Mouse (Mus musculus): ENCODE data around the gene Slc35e1.

Slc35e1 gene

GRCm38 (mm10) chr8:72485456-72486199, 6.8 kb downstream of the Slc35e1 start:
- peak; percentile 70 to 72 for DNase-seq (ENCODE audit: low spot score in 2 of 2)

- peak; percentile 98 to 99 for DNase-seq (ENCODE audit: low spot score in 2 of 2)
Measured at GRCm38 (mm10) chr8:72474826-72475546, 17.4 kb downstream of the Slc35e1 start, which contains the start of gene Cherp. Cherp (minus strand) TSS chr8:72475226.

DNA sequence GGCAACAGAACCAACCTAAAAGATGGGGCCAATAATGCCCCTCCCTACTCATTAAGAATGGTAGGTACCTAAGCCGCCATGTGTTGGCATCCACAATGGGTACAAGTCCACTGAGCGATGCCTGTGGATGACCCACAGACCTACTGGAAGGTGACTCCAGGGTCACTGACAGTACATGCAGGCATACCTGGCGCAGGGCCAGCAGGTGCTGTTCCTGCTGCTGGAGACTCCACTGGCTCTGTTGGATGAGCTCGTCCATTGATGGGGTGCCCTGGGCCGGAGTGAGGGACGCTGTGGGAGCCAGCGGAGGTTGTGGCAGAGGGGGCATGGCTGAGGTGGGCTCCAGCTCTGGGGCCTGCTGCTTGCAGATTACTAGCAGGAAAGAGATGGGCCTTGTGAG, 21.7 kb downstream of the Slc35e1 start:
- no peak for DNase-seq (ENCODE audit: low spot score in 2 of 2)

GRCm38 (mm10) chr8:72469984-72470383, 22.4 kb downstream of the Slc35e1 start:
- DNase-seq (ENCODE audit: low spot score in 2 of 2), result no peak

DNA sequence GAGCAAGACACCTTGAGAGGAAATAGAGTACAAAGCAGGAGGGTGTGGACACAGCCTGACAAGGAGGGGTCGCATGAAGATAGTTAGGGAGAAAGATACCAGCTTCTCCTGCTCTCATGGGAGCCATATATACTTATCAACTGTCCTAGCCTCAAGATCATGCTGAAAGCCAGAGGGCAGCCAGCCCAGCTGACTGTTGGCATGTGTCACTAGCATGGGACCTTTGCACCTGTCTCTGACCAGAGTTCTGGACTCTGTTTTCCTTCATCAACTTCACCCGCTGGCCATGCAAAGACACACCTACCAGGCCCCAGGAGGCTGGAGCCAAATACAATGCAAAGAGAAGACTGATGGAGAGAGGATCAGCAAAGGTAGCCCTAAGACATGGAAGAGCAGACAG, 23.2 kb downstream of the Slc35e1 start:
- no peak for DNase-seq (ENCODE audit: low spot score in 2 of 2)

DNA sequence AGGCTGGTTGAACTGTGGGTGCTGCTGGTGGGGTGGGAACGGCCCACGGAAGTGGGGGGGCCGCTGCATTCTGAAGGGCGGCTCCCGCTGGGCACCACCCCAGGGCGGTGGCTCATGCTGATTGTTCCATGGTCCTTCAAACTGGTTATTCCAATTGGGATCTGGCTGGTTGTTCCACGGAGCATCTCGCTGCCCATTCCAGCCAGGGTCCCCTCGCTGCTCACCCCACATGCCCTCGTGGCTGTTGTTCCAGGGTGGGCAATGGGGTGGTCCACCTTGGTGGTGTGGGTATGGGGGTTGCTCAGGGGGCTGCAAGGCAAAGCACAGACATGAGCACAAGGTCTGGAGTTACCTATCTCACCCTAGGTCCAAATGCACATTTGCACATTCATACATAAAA, 28.2 kb downstream of the Slc35e1 start:
- DNase-seq (ENCODE audit: low spot score in 2 of 2), result no peak

DNA sequence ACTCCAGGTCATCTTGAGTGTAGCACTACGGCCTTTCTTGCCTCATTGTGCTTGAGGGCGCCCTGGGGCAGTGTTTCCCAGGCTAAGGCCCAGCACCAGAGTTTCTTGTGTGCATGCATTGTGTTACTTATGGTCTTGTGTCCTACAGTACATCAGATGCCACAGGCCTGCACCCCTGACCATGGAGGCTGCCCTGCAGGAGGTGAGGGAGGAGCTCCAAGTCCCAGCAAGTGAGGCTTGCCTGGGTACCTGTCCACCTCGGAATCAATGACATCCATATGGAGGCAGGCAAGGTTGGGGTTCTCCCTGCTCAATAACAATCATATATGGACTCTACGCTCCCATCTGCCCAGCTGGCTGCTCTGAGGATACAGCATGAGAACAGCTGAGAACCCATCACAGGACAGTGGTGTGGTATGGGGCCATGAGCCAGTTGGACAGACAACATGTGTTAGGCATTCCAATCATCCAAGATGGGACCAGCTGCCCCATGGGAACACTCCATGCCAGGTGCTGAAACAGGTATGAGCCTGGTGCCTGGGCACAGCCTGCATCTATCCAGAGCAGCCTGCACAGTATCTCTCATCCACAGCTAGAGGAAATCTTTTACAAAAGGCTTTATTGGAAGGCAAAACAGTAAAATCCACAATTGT, 32.4 kb downstream of the Slc35e1 start:
- DNase-seq (ENCODE audit: low spot score in 2 of 2), result no peak

DNA sequence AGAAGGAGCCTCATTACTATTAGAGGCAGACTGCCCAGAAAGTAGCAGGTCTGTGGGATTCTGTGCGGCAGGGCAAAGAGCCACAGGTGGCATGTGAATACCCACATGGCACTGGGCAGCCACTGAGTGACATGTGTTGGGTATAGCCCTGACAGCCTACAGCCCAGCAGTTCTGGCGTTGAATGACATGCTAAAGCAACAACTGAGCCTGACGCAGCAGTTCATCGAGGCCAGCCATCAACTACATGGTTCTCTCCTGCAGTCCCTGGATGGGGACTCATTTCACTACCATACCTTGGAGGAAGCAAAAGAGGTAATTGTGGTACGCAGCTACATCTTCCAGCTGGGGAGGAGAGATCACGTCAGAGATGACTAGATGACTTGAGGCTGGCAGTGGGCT, 34.0 kb downstream of the Slc35e1 start:
- DNase-seq (ENCODE audit: low spot score in 2 of 2), result no peak

DNA sequence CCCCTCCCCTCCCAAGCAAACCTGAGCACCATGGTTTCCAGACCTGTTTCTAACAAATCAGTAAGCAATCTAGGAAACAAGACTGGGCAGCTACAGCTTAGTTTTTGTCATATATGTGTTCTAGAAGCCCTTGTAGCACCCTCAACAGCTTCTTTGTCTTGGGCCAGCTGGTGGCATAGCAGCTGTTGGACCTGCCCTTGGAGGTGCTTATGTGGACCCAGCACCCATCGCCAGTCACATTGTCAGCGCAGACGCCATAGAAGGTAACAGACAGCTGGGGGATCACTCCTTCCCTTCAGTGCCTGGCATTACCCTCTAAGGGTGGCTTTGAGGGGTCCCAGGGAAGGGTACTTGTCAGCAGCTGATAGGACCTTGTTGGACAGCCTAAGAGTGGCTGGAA, 34.6 kb downstream of the Slc35e1 start:
- no peak for DNase-seq (ENCODE audit: low spot score in 2 of 2)

DNA sequence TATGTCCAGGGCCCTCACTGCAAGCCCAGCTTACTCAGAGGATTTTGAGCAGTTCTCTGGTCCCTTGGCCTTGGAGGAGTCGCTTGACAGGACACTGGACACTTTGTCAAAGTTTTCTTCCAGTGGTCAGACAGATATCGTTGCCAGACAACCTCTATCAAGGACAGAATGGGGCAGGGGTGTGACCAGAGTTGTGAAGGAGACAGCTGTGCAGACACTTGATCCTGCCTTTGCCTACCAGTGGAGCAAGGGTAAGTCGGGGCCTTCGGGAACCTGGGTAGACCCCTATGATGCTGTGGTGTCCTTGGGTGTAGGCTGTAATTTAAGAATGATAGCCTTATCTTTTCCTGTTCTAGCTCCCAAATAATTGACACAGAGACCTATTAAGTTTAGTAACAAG, 37.1 kb downstream of the Slc35e1 start:
- DNase-seq (ENCODE audit: low spot score in 2 of 2), result no peak

DNA sequence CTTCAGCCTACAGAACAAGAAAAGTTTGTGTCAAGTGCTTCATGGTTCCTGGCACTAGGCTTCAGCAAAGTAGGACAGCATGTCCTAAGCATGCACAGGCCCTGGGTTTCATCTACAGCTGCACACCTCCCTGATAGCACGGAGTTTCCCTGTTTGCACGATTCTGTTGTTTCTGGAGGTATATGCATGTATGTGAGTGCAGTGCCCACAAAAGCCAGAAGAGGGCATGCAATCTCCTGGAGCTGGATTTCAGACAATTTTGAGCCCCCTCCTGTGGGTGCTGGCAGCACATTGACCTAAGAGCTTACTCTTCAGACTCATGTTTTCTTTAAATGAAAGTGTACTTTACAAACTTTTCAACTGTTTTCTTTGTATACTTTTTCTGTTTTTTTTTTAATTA, 38.5 kb downstream of the Slc35e1 start:
- DNase-seq (ENCODE audit: low spot score in 2 of 2), result no peak

DNA sequence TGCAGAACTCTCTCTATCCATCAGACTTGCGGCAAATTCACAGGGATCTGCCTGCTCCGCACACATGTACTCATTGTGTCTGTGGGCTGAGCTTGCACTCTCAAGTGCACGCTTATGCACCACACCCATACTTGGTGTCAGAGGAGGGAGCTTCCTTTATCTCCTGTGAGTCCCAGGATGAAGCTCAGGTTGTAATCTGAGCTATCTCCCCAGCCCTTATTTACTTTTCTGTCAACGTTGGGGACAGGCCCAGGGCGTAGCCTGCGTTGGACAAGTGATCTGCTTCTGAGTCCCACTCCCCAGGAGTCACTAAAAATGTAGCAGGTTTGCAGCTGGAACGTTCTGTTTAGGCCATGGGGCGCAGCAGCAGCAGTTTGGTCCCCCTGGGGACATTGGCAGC, 40.9 kb downstream of the Slc35e1 start:
- no peak for DNase-seq (ENCODE audit: low spot score in 2 of 2)

DNA sequence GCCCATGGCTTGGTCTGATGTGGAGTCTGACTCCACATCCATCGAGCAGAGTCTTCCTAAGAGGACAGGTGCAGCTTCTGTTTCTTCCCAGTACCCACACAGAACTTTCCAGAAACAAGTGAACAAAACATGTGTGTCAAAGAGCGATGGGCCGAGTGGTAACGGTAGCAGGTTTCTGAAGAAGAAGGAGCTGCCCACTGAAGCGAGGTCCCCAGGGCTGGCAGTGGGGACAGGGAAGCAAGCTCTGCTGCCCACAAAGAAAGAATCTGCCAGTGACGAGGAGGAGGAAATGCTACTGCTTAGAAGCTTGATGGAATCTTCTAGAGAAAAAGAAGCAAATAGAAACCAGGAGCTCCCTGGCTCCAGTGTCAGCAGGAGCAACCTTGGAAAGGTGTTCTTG, 47.3 kb downstream of the Slc35e1 start:
- no peak for DNase-seq (ENCODE audit: low spot score in 2 of 2)

DNA sequence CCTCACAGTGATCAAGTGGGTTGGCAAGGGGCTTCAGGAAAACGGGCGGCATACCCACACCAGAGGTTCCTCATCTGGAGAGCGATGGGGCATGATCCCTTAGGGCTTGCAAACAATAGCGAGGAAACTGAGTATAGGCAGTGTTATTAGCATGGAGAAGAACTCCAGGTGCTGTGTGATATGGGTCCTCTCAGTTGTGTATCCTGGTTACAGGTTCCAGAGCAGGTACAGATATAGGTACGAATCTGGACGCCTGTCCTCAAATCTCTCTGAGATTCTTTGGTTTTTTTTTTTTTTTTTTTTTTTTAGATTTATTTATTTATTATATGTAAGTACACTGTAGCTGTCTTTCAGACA, 48.4 kb downstream of the Slc35e1 start:
- DNase-seq (ENCODE audit: low spot score in 2 of 2), result no peak

GRCm38 (mm10) chr8:72443338-72443993, 48.9 kb downstream of the Slc35e1 start, which contains the start of the genes Calr3 and 1700030K09Rik:
Calr3 (minus strand) TSS chr8:72443870.
1700030K09Rik (plus strand) TSS chr8:72443880.
- DNase-seq (ENCODE audit: low spot score in 2 of 2), result peak; percentile 100

DNA sequence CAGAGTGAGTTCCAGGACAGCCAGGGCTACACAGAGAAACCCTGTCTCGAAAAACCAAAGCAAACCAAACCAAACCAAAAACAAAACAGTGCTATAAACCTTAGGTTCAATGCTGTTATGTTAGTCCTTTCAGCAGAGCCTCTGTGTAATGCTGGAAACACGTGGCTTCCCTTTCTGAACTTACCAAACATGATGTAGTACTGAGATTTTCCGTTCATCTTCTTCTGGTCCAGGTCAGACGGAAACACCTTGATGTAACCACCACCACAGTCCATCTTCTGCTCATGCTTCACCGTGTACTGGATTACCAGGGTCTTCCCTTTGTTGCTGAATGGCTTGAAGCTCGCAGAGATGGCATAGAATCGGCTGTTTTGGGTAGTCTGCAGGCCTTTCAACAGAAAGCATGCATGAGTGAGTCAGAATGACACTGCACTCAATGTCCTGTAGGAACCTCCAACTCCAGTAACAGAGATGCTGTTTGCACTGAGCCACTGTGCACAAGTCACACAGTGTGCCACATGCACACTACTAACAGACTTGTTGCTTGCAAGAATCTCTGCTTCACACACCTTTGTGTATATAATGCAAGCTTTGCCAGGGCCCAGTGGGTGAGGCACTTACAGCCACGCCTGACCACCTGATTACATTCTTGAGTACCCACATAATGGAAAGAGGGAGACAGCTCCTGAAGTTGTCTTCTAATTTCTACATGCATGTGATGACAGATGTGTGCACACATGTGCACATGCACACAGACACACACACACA, 54.0 kb downstream of the Slc35e1 start:
- no peak for DNase-seq (ENCODE audit: low spot score in 2 of 2)

DNA sequence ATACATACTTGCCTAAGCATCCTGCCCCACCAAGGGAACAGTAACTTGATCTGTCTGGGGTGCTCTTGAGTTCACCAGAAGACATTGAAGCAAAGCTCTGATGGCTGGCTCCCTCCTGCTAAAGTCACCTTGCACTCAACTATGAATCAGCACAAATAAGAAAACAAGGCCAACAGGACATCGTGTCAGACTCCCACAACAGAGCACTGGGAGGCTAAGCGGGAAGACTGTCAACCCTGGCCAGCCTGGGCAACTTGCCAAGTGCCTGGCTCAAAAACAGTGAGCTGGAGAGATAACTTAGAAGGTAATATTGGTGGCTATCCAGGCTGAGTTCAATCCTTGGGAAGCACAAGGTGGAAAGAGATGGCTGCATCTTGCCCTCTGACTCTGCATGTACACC, 57.5 kb downstream of the Slc35e1 start:
- peak in 1 of 2 experiments; percentile 45 for DNase-seq (ENCODE audit: low spot score in 2 of 2)
